Mouse (Mus musculus) embryo, embryonic 11 days (tissue): ENCODE measurements around the gene Dhrs3.

Experiments
- DNase-seq: peaks from one replicate; pipeline ENCODE4 v3.0.0-alpha.2; 2015

The Dhrs3 gene

DNA sequence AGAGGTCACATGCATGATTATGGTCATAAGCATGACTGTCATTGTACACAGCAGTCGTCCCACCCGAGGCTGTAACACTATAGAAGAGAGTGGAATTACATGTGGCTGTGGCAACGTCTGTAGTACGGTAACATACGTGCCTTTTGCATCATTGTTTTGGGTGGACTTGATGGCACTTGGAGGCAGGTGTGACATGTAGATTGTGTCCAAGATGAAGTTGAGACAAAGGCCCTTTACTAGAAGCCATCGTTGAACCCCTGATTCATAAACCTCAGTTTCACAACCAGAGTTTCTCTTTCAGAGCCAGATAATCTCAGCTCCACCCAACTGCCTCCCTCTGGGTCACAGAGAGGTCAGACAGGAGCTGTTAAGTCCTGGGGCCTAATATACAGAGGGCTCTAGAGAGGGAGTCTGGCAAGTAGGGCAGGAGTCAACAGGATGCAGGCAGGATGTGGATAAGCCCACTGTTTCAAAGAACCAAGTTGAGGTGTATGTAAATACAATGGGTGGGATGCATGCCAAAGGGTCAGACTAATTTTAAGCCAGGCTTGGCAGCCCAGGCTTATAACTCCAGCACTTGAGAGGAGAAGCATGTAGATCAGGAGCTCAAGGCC is 5.5 kb downstream of the Dhrs3 start:
- peak; percentile 21 for DNase-seq

DNA sequence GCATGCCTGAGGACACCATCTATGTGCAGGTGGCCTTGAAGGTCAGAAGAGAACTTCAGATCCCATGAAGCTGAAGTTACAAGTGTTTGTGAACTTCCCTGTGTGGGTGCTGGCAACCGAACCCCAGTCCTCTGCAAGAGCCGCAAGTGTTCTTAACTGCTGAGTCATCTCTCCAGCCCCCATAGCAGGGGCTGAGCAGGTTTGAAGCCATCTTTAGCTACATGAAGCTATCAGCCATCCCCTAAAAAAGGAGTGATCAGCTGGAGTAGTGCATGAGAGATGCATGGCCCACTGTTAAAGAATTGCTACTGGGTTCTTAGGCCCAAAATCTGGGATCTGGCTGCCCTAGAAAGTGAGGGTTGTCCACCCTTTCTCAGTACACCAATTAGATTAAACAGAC is 6.1 kb downstream of the Dhrs3 start:
- DNase-seq = no peak

DNA sequence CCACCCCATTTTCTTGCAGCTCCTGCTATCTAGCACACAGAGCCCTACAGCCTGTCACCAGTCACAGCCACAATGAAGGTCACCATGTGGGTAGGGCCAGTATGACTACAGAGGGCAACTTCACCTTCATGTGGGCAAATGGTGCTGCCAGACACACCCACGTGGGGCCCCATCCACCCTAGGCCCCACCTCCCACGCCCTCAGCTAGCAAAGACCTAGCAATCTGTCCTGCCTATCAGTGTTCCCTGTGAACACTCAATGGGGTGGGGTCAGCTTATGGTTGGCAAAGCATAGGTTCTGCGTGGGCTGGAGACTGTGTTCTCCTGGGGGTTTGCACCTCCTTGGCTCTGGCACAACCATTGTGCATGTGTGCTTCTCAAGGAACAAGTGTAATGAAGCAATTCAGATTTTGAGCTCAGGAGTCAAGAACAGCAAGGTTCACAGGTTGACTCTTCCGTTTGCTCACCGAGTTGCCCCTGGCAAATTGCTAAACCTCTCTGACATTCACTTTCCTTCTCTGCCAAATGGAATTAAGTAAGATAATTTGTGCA is 9.0 kb downstream of the Dhrs3 start:
- DNase-seq = no peak

DNA sequence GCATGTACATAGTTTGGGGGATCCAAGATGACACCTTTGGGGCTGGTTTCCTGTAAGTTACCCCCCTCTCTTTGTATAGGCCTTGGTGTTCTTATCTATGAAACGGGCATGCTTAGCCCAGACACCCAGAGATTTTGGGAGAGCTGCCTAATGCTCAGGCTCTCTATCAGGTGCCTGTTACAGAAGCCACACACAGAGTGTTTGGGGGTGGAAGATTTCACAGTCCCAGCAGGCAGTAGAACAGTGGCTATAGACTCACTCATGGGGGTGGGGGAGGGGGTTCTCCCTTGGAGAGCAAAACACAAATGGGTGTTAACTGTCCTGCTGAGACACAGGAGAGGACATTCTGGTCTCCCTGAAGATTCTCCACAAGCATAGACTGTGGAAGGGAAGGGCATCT is 10.5 kb downstream of the Dhrs3 start:
- DNase-seq = no peak

DNA sequence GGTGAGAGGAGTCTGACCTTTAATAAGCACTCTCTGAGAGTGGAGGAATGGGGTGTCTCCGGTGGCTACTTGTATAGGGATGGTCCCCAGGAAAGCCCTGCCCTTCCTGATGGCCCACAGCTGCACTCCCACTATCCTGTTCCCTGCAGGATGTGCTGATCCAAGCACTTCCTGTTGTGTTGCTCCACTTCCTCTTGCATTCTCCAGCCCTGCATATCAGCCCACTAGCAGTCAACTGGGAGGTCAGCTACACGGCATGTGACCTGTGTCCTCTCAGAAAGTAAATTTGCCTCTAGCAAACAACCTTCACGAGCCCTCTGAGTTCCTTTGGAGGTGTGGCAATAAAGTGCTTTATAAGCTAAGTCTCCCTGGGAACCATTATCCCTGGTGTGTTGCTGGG is 11.3 kb downstream of the Dhrs3 start:
- no peak for DNase-seq

DNA sequence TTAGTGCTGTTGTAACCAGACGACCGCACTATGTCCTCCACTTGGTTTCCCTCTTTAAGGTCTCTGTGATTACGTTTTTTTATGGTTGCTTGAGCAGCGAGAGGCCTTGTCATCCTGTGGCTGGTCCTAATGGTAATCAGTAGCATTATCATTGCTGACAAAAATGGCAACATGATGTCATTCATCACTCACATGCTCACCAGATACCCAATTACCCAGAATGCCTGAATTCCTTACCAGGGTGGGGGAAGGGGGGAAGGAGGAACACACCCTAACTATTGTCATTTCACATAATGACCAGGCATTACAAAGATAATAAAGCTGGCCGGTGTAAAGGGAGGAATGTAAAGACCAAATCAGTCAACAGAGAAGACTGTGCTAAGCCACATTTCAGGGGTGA is 12.5 kb downstream of the Dhrs3 start:
- DNase-seq = no peak

DNA sequence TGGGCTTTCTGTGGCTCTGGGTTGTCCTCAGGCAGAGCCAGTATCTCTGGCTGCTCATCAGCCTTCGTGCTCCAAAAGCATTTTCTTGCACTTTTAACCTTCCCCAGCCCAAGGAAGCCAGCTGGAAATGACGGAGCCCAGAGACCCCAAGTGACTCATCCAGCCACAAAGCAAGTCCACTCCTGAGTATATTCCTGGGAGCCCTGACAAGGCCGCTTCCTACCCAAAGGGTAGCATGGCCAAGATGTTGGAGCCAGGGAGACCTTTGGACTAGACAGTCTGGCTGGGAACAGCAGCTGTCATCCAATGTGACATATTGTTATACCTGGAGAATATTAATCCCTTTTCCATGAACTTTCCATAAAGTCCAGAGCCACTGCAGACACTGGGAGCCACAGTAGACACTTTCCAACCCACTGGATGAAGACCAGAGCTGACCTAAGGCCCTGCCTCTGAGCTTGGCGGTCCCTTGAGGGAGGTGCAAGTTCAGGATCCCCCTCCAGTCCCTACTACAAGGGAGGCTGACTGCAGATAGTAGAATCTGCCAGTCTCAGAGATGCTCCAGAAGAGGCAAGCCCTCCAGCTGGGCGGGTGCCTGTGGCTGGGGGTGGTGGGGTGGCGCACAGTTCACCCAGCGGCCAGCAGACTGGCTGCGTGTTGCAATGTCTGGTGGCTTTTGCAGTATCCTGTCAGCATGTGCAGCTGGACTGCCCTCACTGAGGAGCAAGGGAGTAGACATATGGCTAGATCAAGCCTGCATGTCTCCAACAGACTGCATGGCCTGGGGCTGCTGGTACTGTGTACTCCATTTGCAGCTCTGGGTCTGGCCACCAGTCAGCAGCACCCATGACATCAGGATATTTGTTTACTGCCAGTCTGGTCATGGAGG is 13.6 kb downstream of the Dhrs3 start:
- DNase-seq = no peak

DNA sequence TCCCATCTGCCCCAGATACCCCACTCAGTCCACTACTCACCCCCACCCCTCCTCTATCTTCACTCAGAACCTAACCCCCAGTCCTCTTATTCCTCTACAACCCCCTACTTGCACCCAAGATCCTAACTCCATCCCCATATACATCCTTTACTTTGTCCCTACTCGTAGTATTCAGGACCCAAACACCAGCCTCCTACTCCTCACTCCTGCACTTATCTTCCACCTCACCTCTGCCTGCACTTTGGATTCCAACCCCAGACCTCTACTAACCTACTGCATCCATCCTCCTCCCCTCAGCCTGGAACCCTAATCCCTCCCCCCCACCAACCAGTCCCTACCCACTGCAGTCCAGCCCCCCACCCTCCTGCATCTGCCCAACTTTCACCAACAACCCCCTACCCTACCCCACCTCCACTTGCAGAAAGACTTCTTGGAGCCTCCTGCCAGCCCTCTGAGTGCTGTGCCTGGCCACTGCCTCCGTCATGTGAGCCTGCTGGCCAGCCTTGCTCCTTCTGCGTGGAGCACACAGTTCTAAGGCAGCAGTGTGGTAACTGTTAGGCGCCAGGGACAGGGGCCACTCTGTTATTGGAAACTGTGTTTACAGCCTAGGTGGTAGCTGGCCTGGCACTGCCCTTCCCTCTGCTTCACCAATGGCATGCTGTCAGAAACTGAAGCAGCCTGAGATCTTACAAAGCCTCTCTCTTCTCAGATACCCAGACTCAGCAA is 14.5 kb downstream of the Dhrs3 start:
- DNase-seq = no peak

DNA sequence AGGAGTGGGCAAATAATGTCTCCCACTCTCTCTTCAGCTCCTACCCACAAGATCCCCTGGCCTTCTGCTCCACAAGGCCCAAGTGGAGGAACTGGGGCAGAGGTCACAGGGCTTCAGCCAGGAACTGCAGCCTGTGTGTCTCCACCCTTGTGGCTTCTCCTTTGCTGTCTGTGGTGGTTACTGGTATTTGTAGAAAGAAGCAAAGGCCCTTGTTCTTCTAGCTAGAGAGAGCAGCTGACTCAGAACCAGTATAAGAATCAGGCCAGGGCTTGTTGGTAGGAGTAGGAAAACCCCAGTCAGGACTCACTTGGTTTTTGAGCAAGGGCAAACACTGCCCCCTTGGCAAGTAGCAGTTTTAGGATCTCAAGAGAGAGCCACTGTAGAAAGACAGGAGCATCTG is 16.2 kb downstream of the Dhrs3 start:
- DNase-seq = no peak

DNA sequence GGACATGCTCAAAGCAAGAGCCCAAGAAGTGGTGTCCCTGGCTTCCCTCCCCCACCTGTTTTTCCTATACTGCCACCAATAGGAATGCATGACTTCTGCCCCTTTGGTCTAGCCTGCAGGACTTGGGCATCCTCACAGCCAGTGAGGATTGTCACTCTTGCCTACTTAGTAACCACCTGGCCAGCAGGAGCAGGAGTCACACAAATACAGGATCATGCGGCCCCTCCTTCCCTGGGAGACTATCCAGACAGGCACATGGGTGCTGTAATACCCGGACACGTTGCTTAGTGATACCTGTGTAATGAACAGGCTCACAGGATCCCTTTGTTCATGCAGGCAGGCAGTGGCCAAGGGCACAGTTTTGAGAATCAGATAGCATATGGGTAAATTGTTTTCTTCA is 17.7 kb downstream of the Dhrs3 start:
- no peak for DNase-seq

DNA sequence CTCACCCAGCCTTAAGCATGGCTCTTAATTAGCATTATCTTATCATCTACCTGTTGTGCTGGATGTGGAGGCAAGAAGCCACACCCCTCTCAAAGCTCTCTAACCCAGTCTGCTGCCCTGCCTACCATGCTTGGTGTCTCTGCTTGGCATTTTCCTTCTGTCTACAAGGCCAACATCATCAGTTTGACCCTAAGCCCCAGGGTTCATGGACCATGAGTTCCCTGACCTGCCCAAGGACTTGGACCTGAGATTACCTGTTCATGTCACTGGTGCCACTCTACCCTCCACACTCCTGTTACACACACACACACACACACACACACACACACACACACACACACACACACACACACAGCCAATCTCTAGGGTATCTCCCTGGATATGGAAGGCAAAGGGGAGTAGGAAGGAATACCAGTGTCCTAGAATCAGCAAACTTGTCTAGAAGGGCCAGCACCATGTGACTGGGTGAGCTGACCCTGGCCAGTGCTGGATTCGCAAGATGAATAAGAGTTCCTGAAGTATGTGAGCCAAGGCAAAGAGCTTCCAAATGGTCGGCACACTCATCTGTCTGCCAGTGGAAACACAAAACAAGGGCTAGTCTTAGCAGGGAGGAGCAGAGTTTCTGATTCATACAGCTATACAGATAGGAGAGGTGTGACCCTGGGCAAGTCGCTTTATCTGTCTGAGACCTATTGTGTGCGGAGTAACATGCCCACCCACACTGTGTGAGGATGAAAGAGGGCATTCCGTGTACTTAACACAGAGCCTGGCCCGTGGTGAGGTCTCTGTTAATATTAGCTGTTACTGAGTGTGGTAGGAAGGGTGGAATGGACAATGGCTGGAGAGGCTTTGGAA is 20.9 kb downstream of the Dhrs3 start:
- no peak for DNase-seq

DNA sequence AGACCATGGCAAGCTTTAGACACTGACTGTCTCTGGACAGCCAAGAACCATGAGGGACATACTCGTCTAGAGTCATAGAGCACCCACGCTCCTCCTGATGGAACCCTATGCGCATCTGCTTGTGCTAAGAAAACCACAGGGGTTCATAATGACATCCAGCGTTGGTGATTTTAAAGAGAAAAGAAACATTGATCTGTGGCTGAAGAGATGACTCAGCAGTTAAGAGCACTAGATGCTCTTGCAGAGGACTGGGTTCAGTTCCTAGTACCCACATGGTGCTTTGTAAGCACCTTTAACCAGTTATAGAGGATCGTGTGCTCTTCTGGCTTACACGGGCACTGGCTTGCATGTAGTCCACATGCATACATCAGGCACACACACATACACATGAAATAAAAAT is 23.9 kb downstream of the Dhrs3 start:
- no peak for DNase-seq

DNA sequence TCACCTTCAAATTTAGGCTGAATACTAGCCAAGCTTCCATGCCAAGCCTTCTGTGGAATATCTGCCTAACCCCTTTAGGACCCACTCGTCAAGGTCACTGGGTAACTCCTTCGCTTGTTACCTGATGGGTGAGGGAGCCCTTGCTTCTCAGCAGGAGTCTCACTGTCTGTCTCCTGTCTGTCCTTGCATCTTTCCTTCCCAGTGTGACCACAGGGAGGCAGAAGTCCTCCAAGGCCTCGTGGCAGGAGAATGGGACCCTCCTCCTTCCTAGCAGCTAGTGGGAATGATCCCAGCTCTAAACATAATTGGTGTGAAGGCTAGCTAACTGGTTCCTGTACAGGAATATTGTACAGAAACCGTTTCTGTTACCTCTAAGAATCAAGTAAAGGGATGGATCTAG is 24.5 kb downstream of the Dhrs3 start:
- peak; percentile 19 for DNase-seq

DNA sequence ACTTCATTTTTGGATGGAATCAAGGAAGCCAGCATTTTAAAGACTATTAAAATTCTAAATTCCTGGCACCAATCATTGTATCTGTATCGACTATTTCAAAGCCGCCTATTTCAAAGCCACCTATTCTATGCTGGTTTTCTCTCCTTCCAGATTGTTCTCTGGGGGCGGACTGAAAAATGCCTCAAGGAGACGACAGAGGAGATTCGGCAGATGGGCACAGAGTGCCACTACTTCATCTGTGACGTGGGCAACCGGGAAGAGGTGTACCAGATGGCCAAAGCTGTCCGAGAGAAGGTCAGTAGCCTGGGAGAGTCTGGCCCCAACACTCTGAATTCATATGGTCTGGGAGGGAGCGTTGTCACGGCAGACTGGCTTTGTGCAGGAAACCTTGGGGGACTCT is 25.9 kb downstream of the Dhrs3 start:
- DNase-seq = no peak

DNA sequence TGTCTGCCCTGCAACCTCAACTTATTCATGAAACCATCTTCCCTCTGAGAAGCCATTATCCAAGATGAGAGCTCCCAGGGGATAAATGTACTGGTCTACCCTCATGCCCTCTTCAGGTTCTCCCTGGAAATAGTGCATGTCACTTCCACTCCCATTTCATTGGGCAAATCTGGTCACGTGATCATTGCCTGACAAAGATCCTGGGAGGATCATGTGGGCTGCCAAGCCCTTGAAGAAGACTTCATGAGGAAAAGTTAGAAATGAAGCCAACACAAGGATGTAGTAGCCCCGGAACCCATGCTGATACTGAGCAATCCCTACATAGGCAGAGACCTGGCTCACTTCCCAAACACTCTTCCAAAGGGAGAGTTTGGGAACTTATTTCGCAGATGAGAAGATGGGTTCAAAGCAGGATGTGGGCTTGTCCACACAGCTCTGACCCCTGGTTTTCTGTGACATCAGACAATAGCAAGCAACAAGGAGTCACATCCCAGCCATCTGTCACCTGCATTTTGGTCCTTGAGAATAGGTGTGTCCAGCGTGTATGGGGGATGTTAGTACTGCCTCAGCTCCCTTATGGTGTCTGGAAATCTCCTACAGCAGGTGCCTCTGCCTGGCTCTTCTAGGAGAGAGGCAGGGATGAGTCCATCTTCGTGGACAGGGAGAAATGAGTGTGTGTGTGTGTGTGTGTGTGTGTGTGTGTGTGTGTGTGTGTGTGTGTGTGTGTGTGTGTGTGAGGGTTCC is 36.2 kb downstream of the Dhrs3 start:
- no peak for DNase-seq

DNA sequence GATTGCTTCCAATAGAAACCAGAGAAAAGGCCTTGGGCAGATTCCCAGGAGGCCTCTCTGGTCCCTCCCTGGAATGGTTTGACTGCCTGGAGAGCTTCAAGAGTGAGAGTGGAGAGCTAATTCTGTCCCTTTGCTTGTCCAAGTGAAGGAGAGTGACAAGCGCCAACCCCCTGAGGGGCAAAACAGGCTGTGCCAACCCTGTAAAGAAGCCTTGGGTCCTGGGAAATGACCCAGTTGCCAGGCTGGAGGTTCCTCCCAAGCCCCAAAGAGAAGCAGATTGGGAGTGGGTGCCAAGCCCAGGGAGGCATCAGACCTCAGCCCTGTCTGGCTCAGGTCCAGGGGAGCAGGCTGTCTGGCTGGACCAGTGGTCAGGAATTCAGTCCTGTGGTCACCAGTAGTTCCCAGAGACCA is 37.2 kb downstream of the Dhrs3 start:
- no peak for DNase-seq

DNA sequence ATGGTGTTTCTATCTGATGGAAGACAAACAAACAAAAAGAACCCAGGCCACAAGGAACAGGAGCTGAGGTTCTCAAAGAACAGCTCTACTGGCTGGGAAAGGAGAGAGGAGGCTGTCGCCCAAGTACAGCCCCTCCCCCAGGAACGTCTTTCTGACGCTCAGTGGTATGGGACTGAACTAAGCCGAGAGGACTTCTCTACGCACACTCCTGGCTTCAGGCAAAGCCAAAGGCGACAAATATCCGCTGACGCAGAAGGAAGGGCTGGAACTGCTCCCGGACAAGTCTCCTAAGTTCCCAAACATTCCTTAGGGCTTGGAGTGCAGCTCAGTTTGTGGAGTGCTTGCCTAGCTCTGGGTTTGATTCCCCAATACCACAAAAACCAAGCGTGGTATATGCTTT is 37.7 kb downstream of the Dhrs3 start:
- DNase-seq = peak; percentile 44

DNA sequence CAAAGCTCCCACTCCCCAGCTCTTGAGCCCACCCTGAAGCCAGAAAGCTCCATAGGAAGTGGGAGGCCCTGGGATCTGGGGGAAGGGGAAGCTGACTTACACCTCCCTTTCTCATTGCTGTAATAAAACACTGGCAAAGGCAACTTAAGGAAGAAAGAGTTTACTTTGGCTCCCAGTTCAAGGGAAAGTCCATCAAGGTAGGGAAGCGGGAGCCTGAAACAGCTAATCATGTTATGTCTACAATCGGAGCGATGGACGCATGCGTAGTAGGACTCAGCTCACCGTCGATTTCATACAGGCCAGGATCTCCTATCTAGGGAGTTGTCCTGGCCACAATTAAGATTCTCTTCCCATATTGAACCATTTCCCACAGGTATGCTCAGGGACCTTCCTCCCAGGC is 38.5 kb downstream of the Dhrs3 start:
- DNase-seq = no peak

DNA sequence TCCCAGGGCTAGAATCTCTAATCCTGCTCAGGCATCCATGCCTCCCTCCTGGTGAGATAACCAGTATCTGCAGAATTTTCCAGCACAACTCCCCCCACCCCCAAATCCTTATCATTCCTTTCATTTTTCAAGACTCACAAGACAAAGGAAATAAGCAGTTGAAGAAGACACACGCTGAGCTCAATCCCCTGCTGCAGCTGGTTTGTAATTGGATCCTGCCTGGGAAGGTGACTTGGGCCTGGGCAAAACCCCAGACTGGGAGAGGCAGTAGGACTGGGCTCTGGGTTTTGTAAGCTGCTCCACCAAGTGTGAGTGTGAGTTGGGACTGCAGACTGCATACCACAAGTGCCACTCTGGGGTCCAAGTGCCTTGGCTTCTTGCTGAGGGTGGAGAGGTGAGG is 41.9 kb downstream of the Dhrs3 start:
- peak; percentile 16 for DNase-seq

DNA sequence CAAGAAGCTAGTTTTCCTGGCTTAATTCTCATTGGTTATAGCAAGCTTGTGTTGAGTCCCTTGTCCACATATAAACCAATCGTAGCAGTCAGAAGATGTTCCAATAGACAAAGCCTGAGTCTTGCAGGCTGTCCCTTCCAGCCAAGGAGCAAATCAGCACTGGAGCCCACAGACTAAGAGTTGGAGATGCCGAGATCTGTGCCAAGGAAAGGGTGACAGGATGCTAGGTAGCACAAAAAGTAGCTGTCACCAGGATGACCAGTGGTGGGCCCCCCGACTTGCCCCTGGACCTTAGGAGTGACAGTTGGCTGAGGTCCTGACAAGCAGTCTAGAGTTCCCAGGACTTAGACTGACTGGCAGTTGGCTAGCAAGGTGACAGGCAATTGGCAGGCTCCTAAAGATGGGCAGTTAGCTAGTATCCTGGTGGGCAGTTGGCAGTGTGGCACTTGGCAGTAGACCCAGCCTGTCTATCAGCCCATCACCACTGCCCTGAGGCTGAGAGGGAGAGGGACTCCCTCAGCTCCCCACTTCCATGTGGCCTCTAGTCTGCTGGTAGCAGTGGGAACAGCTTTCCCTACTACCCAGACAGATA is 44.0 kb downstream of the Dhrs3 start:
- no peak for DNase-seq

DNA sequence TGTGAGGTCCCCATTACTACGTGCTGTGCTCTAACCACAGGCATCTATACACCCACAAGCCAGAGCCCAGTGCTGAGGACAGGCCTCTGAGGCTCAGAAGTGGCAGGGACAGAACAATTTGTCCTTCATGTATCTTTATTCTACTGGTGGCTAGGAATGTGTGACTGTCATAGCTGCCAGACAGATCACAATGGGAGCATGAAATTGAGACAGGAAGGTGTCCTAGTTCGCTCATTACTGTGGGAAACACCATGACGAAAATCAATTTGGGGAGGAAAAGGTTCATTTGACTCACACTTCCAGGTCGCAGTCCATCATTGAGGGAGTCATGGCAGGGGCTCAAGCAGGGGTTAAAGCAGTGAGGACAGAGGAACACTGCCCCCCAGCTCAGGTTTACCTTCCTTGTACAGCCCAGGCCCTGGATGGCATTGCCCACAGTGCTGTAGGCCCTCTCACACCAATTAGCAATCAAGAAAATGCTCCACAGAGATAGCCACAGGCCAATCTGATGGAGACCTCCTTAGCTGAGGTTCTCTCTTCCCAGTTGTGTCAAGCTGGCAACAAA is 47.3 kb downstream of the Dhrs3 start:
- no peak for DNase-seq
